Mouse (Mus musculus) neural tube, embryonic 13.5 days (tissue): ENCODE results near the gene Slc25a31. TPM values are rescaled to one million over a fixed set of nuclear protein-coding genes. Genes with fewer than 3 reads are reported as not detected.

Experiments used
- ATAC-seq: fragments of 200-750 bp; cut with Nextera tagmentation; 2 replicates; pipeline ENCODE4 v1.8.0; 2017; ENCODE audit warnings: low read depth, mild to moderate bottlenecking, moderate TSS enrichment, moderate library complexity
- H3K27ac ChIP-seq: fragments of 300-500 bp; sonication (generic); replicated peaks from 2 replicates; pipeline ENCODE4 v1.5.1; 2015; ENCODE audit warnings: moderate library complexity, mild to moderate bottlenecking, inconsistent platforms
- H3K27me3 ChIP-seq: fragments of 300-500 bp; sonication (generic); 2 replicates; pipeline ENCODE4 v1.6.1; 2015; ENCODE audit warnings: mild to moderate bottlenecking, inconsistent platforms
- H3K36me3 ChIP-seq: fragments of 300-500 bp; sonication (generic); 2 replicates; pipeline ENCODE4 v1.6.1; 2015; ENCODE audit warnings: mild to moderate bottlenecking, inconsistent platforms
- H3K4me1 ChIP-seq: fragments of 300-500 bp; sonication (generic); replicated peaks from 2 replicates; pipeline ENCODE4 v1.6.1; 2015; ENCODE audit warnings: inconsistent platforms
- H3K4me2 ChIP-seq: fragments of 300-500 bp; sonication (generic); 2 replicates; pipeline ENCODE4 v1.6.1; 2015; ENCODE audit warnings: inconsistent platforms, mild to moderate bottlenecking, moderate library complexity
- H3K4me3 ChIP-seq: fragments of 300-500 bp; sonication (generic); 2 replicates; pipeline ENCODE4 v1.5.1; 2015; ENCODE audit warnings: mild to moderate bottlenecking, inconsistent platforms
- H3K9ac ChIP-seq: fragments of 300-500 bp; sonication (generic); 2 replicates; pipeline ENCODE4 v1.6.1; 2015; ENCODE audit warnings: moderate library complexity, mild to moderate bottlenecking, inconsistent platforms
- H3K9me3 ChIP-seq: fragments of 300-500 bp; sonication (generic); 2 replicates; pipeline ENCODE4 v1.6.1; 2016; ENCODE audit warnings: inconsistent platforms
- WGBS: fragments of 180-500 bp; shearing (Covaris S2); methylation state at CpG from one replicate; pipeline ENCODE4 v1.1.7; 2015; 5-methylcytosine and 5-hydroxymethylcytosine counted together
- polyA plus RNA-seq: library from polyadenylated mRNA; unstranded; fragments of >200 nt; fragmentation: Nextera tagmentation; extraction: Ambion mirVana; gene quantifications from 2 replicates; pipeline ENCODE4 v1.2.1, GENCODE M21; 2015

Slc25a31 gene
- polyA plus RNA-seq, 1 experiment from 2014 or later, result 0.24 TPM

- Histone ChIP-seq H3K27ac (peak within 1 kb of the TSS; percentile 94), H3K9ac (peak within 1 kb of the TSS; percentile 84), H3K4me1 (peaks cover 21% of the 10 kb centered on the region), H3K4me3 (peak within 1 kb of the TSS; percentile 85), H3K9me3 (no peaks in the 10 kb centered on the region), H3K4me2 (peak within 1 kb of the TSS; percentile 86), H3K27me3 (no peaks in the 10 kb centered on the region), H3K36me3 (no peaks in the 10 kb centered on the region)
- 21% methylated on average over 16 of the region's 16 CpGs for WGBS
- no peak for ATAC-seq
Observed at GRCm38 (mm10) chr3:40744024-40744835, 35.6 kb downstream of the Slc25a31 start, which contains the start of gene Hspa4l. TSS of gene Hspa4l (plus strand) at chr3:40744495.

- under 1% methylated on average over 71 of the region's 93 CpGs for WGBS
- no peaks in the 10 kb centered on the region for H3K9me3 ChIP-seq
Observed at GRCm38 (mm10) chr3:40744836-40745660, 36.4 kb downstream of the Slc25a31 start.

GRCm38 (mm10) chr3:40745661-40746547 is 37.2 kb downstream of the Slc25a31 start:
- Histone ChIP-seq H3K4me2 (peak overlapping the region; percentile 86), H3K27me3 (no peaks in the 10 kb centered on the region), H3K9me3 (no peaks in the 10 kb centered on the region), H3K4me1 (peaks cover 21% of the 10 kb centered on the region), H3K9ac (peak overlapping the region; percentile 84), H3K4me3 (peak overlapping the region; percentile 85), H3K36me3 (no peaks in the 10 kb centered on the region; the same call in 1 of the 2 replicates), H3K27ac (peak overlapping the region; percentile 94)
- peak; percentile 70 for ATAC-seq
- 2% methylated on average over 37 of the region's 37 CpGs for WGBS

More at GRCm38 (mm10) chr3:40744836-40745660, 36.4 kb downstream of the Slc25a31 start:
- peak overlapping the region; percentile 85 for H3K4me3 ChIP-seq
- peak overlapping the region; percentile 84 for H3K9ac ChIP-seq
- peak overlapping the region; percentile 86 for H3K4me2 ChIP-seq
- peak; percentile 97 for ATAC-seq
- H3K36me3 ChIP-seq, result no peaks in the 10 kb centered on the region
- H3K27me3 ChIP-seq, result no peaks in the 10 kb centered on the region
- H3K4me1 ChIP-seq, result peaks cover 21% of the 10 kb centered on the region
- peak overlapping the region; percentile 94 for H3K27ac ChIP-seq

GRCm38 (mm10) chr3:40760746-40761145 is 52.1 kb downstream of the Slc25a31 start:
- H3K9me3 ChIP-seq, result no peaks in the 10 kb centered on the region
- peaks cover 63% of the 10 kb centered on the region for H3K36me3 ChIP-seq
- H3K27me3 ChIP-seq, result no peaks in the 10 kb centered on the region
- no peak overlapping the region for H3K4me3 ChIP-seq
- no peak for ATAC-seq
- no peak overlapping the region for H3K9ac ChIP-seq
- WGBS, result 92% methylated on average over 3 of the region's 3 CpGs
- no peaks in the 10 kb centered on the region for H3K4me1 ChIP-seq
- H3K27ac ChIP-seq, result no peak overlapping the region
- H3K4me2 ChIP-seq, result no peak overlapping the region

GRCm38 (mm10) chr3:40761312-40761711 is 52.7 kb downstream of the Slc25a31 start:
- H3K9me3 ChIP-seq, result no peaks in the 10 kb centered on the region
- H3K27me3 ChIP-seq, result no peaks in the 10 kb centered on the region
- peaks cover 62% of the 10 kb centered on the region for H3K36me3 ChIP-seq
- no peak overlapping the region for H3K4me2 ChIP-seq
- no peaks in the 10 kb centered on the region for H3K4me1 ChIP-seq
- 93% methylated on average over 2 of the region's 2 CpGs for WGBS
- no peak overlapping the region for H3K27ac ChIP-seq
- H3K9ac ChIP-seq, result no peak overlapping the region
- ATAC-seq, result no peak
- H3K4me3 ChIP-seq, result no peak overlapping the region

Other genes starting within 250 kb of the Slc25a31 start
- gene Intu, start 177.6 kb upstream of the Slc25a31 start, polyA plus RNA-seq, result 2.7 and 4.8 TPM in 2 replicates
- 47.8 and 55.3 TPM in 2 replicates for gene Hspa4l, start 35.6 kb downstream of the Slc25a31 start, polyA plus RNA-seq
- 14.0 and 17.9 TPM in 2 replicates for gene Plk4, start 91.2 kb downstream of the Slc25a31 start, polyA plus RNA-seq
- 11.6 and 11.7 TPM in 2 replicates for gene Mfsd8, start 138.0 kb downstream of the Slc25a31 start, polyA plus RNA-seq
- 10.5 and 12.7 TPM in 2 replicates for gene Abhd18, start 138.1 kb downstream of the Slc25a31 start, polyA plus RNA-seq
- 0.15 and 0.47 TPM in 2 replicates for gene 1700034I23Rik, start 193.7 kb downstream of the Slc25a31 start, polyA plus RNA-seq
- gene Larp1b, start 241.0 kb downstream of the Slc25a31 start, polyA plus RNA-seq, result 4.9 and 5.1 TPM in 2 replicates